Mouse (Mus musculus) limb, embryonic 10.5 days (tissue): ENCODE measurements around the gene Rpl18a. TPM values are rescaled to one million over a fixed set of nuclear protein-coding genes. Genes with fewer than 3 reads are reported as not detected.

Source experiments
- DNase-seq: peaks from one replicate; pipeline ENCODE4 v3.0.0-alpha.2; 2017; ENCODE audit warnings: low spot score
- H3K27ac ChIP-seq: fragments of 300-500 bp; sonication (generic); 2 replicates; pipeline ENCODE4 v1.5.1; 2016; ENCODE audit warnings: mild to moderate bottlenecking
- H3K27me3 ChIP-seq: fragments of 300-500 bp; sonication (generic); 2 replicates; pipeline ENCODE4 v1.6.1; 2016; ENCODE audit warnings: low read depth, mild to moderate bottlenecking; ENCODE audit not compliant: poor library complexity, severe bottlenecking
- H3K36me3 ChIP-seq: fragments of 300-500 bp; sonication (generic); 2 replicates; pipeline ENCODE4 v1.6.1; 2016; ENCODE audit warnings: mild to moderate bottlenecking, moderate library complexity
- H3K4me1 ChIP-seq: fragments of 300-500 bp; sonication (generic); 2 replicates; pipeline ENCODE4 v1.6.1; 2016
- H3K4me3 ChIP-seq: fragments of 300-500 bp; sonication (generic); 2 replicates; pipeline ENCODE4 v1.5.1; 2016; ENCODE audit warnings: mild to moderate bottlenecking, moderate library complexity
- H3K9me3 ChIP-seq: fragments of 300-500 bp; sonication (generic); replicated peaks from 2 replicates; pipeline ENCODE4 v1.6.1; 2016; ENCODE audit warnings: mild to moderate bottlenecking
- WGBS: fragments of 180-500 bp; shearing (Covaris S2); methylation state at CpG from one replicate; pipeline ENCODE4 v1.1.7; 2016; 5-methylcytosine and 5-hydroxymethylcytosine counted together
- polyA plus RNA-seq: library from polyadenylated mRNA; unstranded; fragments of >200 nt; fragmentation: Nextera tagmentation; extraction: Ambion mirVana; gene quantifications from 2 replicates; pipeline ENCODE4 v1.2.1, GENCODE M21; 2016

Rpl18a gene
- polyA plus RNA-seq, 1 experiment from 2014 or later = 3,636 TPM

- H3K36me3 ChIP-seq = no peaks in the 10 kb centered on the region
- peaks cover 42% of the 10 kb centered on the region for H3K4me1 ChIP-seq
- H3K9me3 ChIP-seq = no peaks in the 10 kb centered on the region
- H3K27ac ChIP-seq = peak overlapping the region; percentile 82
- WGBS = 7% methylated on average over 33 of the region's 33 CpGs
- H3K4me3 ChIP-seq = peak overlapping the region; percentile 64
- DNase-seq = peak; percentile 82
- H3K27me3 ChIP-seq = peaks cover 46% of the 10 kb centered on the region
Observed at GRCm38 (mm10) chr8:70856541-70857197, 40.5 kb downstream of the Rpl18a start.

GRCm38 (mm10) chr8:70856028-70856427 is 41.2 kb downstream of the Rpl18a start:
- H3K4me3 ChIP-seq = no peak overlapping the region
- no peaks in the 10 kb centered on the region for H3K9me3 ChIP-seq
- WGBS = 67% methylated on average over 5 of the region's 5 CpGs
- peaks cover 40% of the 10 kb centered on the region for H3K27me3 ChIP-seq
- no peak for DNase-seq
- no peak overlapping the region for H3K27ac ChIP-seq
- H3K36me3 ChIP-seq = no peaks in the 10 kb centered on the region
- peaks cover 45% of the 10 kb centered on the region for H3K4me1 ChIP-seq

GRCm38 (mm10) chr8:70853863-70854262 is 43.3 kb downstream of the Rpl18a start:
- no peak overlapping the region for H3K27ac ChIP-seq
- H3K4me1 ChIP-seq = peaks cover 44% of the 10 kb centered on the region
- no peaks in the 10 kb centered on the region for H3K9me3 ChIP-seq
- no peak overlapping the region for H3K4me3 ChIP-seq
- DNase-seq = no peak
- H3K36me3 ChIP-seq = no peaks in the 10 kb centered on the region
- peaks cover 35% of the 10 kb centered on the region for H3K27me3 ChIP-seq
- WGBS = 90% methylated on average over 2 of the region's 2 CpGs

- Histone ChIP-seq H3K27me3 (peaks cover 43% of the 10 kb centered on the region), H3K4me1 (peaks cover 35% of the 10 kb centered on the region), H3K4me3 (no peak overlapping the region), H3K9me3 (no peaks in the 10 kb centered on the region), H3K27ac (peak overlapping the region; percentile 56; the same call in 1 of the 2 replicates), H3K36me3 (no peaks in the 10 kb centered on the region)
- no peak for DNase-seq
- WGBS = 91% methylated on average over 41 of the region's 41 CpGs
Observed at GRCm38 (mm10) chr8:70852595-70853231, 44.5 kb downstream of the Rpl18a start.

- Histone ChIP-seq H3K36me3 (no peaks in the 10 kb centered on the region), H3K27ac (peak overlapping the region; percentile 56; the same call in 1 of the 2 replicates), H3K9me3 (no peaks in the 10 kb centered on the region), H3K4me3 (no peak overlapping the region), H3K4me1 (peaks cover 29% of the 10 kb centered on the region), H3K27me3 (peaks cover 46% of the 10 kb centered on the region)
- WGBS = 48% methylated on average over 6 of the region's 6 CpGs
- DNase-seq = no peak
Observed at GRCm38 (mm10) chr8:70851837-70852236, 45.4 kb downstream of the Rpl18a start.

GRCm38 (mm10) chr8:70850947-70851346 is 46.3 kb downstream of the Rpl18a start:
- H3K9me3 ChIP-seq = no peaks in the 10 kb centered on the region
- 83% methylated on average over 4 of the region's 4 CpGs for WGBS
- DNase-seq = no peak
- peaks cover 45% of the 10 kb centered on the region for H3K27me3 ChIP-seq
- peaks cover 26% of the 10 kb centered on the region for H3K4me1 ChIP-seq
- H3K36me3 ChIP-seq = no peaks in the 10 kb centered on the region
- no peak overlapping the region for H3K27ac ChIP-seq
- H3K4me3 ChIP-seq = no peak overlapping the region

GRCm38 (mm10) chr8:70850132-70850845 is 46.9 kb downstream of the Rpl18a start:
- 81% methylated on average over 7 of the region's 7 CpGs for WGBS
- H3K9me3 ChIP-seq = no peaks in the 10 kb centered on the region
- no peak overlapping the region for H3K4me3 ChIP-seq
- H3K4me1 ChIP-seq = peaks cover 26% of the 10 kb centered on the region
- DNase-seq = no peak
- H3K27me3 ChIP-seq = peaks cover 38% of the 10 kb centered on the region
- no peak overlapping the region for H3K27ac ChIP-seq
- H3K36me3 ChIP-seq = no peaks in the 10 kb centered on the region

- Histone ChIP-seq H3K9me3 (no peaks in the 10 kb centered on the region), H3K4me3 (no peak overlapping the region), H3K36me3 (no peaks in the 10 kb centered on the region), H3K27me3 (peaks cover 35% of the 10 kb centered on the region), H3K4me1 (peaks cover 27% of the 10 kb centered on the region), H3K27ac (no peak overlapping the region)
- DNase-seq = no peak
- 88% methylated on average over 3 of the region's 3 CpGs for WGBS
Observed at GRCm38 (mm10) chr8:70849333-70849990, 47.8 kb downstream of the Rpl18a start.

GRCm38 (mm10) chr8:70846371-70847154 is 50.6 kb downstream of the Rpl18a start:
- Histone ChIP-seq H3K27ac (no peak overlapping the region), H3K27me3 (peaks cover 41% of the 10 kb centered on the region), H3K36me3 (no peaks in the 10 kb centered on the region), H3K4me3 (no peak overlapping the region), H3K4me1 (peaks cover 20% of the 10 kb centered on the region), H3K9me3 (no peaks in the 10 kb centered on the region)
- no peak for DNase-seq
- 53% methylated on average over 15 of the region's 15 CpGs for WGBS

- Histone ChIP-seq H3K27ac (no peak overlapping the region), H3K4me1 (peaks cover 31% of the 10 kb centered on the region), H3K9me3 (no peaks in the 10 kb centered on the region), H3K36me3 (no peaks in the 10 kb centered on the region), H3K4me3 (no peak overlapping the region), H3K27me3 (peaks cover 42% of the 10 kb centered on the region)
- WGBS = 44% methylated on average over 5 of the region's 5 CpGs
- DNase-seq = no peak
Observed at GRCm38 (mm10) chr8:70845108-70845507, 52.1 kb downstream of the Rpl18a start.
